Mouse (Mus musculus): ENCODE results near the gene Pla2g12b. TPM values are rescaled to one million over a fixed set of nuclear protein-coding genes. Genes with fewer than 3 reads are reported as not detected.

The Pla2g12b gene
- polyA plus RNA-seq, 1 experiment from 2014 or later: not detected

DNA sequence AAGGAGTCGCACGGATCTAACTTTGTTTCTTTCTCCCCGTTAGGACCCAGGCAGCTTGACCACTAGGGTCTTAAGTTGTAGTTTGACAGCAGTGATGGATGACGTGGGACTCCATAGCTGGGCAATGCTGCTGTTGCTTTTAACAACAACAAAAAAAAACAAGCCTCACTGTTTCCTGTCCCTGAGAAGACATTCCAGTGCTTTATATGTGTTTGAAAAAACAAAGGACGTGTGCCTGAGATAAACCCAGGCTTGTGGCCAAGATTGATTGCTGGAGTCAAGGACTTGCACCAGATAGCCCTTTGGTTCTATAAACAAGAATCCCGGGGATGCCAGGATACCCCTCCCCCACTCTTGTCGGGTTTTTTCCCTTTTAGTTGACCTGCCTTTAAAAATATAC is 39.8 kb downstream of the Pla2g12b start:
- DNase-seq (ENCODE audit: low spot score) (no peak), ATAC-seq (no peak)
- Histone ChIP-seq H3K4me2 (ENCODE audit: low read length) (no peak overlapping the region), H3K27ac (ENCODE audit: low read depth, low read length) (no peak overlapping the region), H3K36me3 (ENCODE audit: control insufficient read depth, insufficient read depth, low read length) (no peaks in the 10 kb centered on the region), H3K9me3 (replicated peaks; ENCODE audit: control insufficient read depth, low read length) (no peaks in the 10 kb centered on the region), H3K27me3 (replicated peaks; ENCODE audit: control insufficient read depth, insufficient read depth, low read length) (no peaks in the 10 kb centered on the region), H3K9ac (ENCODE audit: low read length) (no peak overlapping the region), H3K4me3 (ENCODE audit: low read depth, low read length) (no peak overlapping the region), H3K4me1 (ENCODE audit: control insufficient read depth, insufficient read depth, low read length) (no peaks in the 10 kb centered on the region; the same call in 1 of the 2 replicates)
- WGBS: 68% methylated on average over 7 of the region's 7 CpGs

DNA sequence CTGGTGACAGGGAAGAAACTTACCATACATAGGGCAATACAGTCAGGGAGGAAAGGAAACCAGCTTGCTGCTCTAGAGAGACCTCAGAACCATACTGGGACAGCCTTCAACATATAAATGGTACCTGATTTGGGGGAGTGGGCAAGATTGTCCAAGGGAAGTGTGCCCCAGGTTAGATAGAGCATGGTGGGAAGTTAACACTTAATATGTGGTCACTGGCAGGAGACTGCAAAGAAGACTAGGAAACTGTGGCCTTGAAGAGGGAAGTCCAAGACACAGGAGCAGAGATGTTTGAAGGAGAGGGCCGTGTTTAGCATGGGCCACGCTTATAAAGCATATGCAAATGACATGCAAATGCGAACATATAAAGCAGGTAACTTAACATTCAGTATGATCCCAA is 40.6 kb downstream of the Pla2g12b start:
- no peaks in the 10 kb centered on the region for H3K36me3 ChIP-seq (ENCODE audit: control insufficient read depth, insufficient read depth, low read length)
- H3K4me2 ChIP-seq (ENCODE audit: low read length): no peak overlapping the region
- no peak for DNase-seq (ENCODE audit: low spot score)
- H3K9ac ChIP-seq (ENCODE audit: low read length): no peak overlapping the region
- no peak for ATAC-seq
- no peaks in the 10 kb centered on the region for H3K9me3 ChIP-seq (replicated peaks; ENCODE audit: control insufficient read depth, low read length)
- no peaks in the 10 kb centered on the region; the same call in 1 of the 2 replicates for H3K4me1 ChIP-seq (ENCODE audit: control insufficient read depth, insufficient read depth, low read length)
- WGBS: 65% methylated on average over 3 of the region's 3 CpGs
- H3K4me3 ChIP-seq (ENCODE audit: low read depth, low read length): no peak overlapping the region
- H3K27me3 ChIP-seq (replicated peaks; ENCODE audit: control insufficient read depth, insufficient read depth, low read length): no peaks in the 10 kb centered on the region
- no peak overlapping the region for H3K27ac ChIP-seq (ENCODE audit: low read depth, low read length)

DNA sequence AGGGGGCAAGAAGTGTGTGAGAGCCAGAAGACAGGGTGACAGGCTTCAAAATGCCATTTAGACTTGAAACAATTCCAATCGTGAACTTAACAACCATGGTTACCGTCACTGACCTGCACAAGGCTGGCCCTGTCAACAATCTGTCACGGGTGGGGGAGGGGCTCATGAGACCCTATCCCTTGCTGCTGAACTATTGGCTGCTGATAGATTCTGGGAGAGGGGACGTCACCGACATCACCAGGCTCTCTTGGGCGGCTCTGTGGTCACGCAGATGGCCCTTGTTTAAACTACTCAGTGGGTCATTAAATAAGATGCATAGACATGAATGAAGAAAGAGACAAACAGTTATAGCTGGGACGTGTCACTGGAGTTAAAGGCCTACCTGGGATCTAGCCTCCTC is 41.2 kb downstream of the Pla2g12b start:
- H3K27ac ChIP-seq (ENCODE audit: low read depth, low read length): no peak overlapping the region
- no peaks in the 10 kb centered on the region for H3K9me3 ChIP-seq (replicated peaks; ENCODE audit: control insufficient read depth, low read length)
- WGBS: 72% methylated on average over 8 of the region's 8 CpGs
- ATAC-seq: no peak
- H3K27me3 ChIP-seq (replicated peaks; ENCODE audit: control insufficient read depth, insufficient read depth, low read length): no peaks in the 10 kb centered on the region
- H3K36me3 ChIP-seq (ENCODE audit: control insufficient read depth, insufficient read depth, low read length): no peaks in the 10 kb centered on the region
- H3K4me3 ChIP-seq (ENCODE audit: low read depth, low read length): no peak overlapping the region
- DNase-seq (ENCODE audit: low spot score): no peak
- no peak overlapping the region for H3K4me2 ChIP-seq (ENCODE audit: low read length)
- H3K9ac ChIP-seq (ENCODE audit: low read length): no peak overlapping the region
- no peaks in the 10 kb centered on the region; the same call in 1 of the 2 replicates for H3K4me1 ChIP-seq (ENCODE audit: control insufficient read depth, insufficient read depth, low read length)

DNA sequence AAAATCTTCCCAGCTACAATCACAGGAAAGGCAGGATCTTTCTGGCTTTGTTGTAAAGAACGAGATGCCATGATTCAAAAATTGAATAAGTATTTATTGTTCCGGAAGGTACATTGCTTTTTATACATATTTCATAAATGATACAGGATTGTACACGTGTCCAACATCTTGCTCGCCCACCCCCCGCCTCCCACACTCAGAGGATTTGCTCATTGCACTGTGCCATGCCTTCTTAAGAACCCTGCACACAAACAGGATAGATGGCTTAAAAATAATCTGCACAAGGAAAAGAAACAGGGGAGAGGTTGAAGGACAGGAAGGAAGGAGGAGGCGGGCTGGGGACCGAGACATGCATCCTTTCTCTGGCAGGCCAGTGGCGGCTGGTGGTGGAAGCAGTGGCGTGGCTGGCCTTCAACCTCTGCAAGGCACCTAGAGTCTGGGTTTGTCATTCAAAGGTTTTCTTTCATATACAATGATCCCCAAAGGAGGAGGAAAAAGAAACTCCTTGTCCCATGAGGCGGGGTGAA is 43.5 kb downstream of the Pla2g12b start:
- no peak overlapping the region for H3K9ac ChIP-seq (ENCODE audit: low read length)
- H3K36me3 ChIP-seq (ENCODE audit: control insufficient read depth, insufficient read depth, low read length): peaks cover 4% of the 10 kb centered on the region; the same call in 1 of the 2 replicates
- H3K4me3 ChIP-seq (ENCODE audit: low read depth, low read length): no peak overlapping the region
- H3K27me3 ChIP-seq (replicated peaks; ENCODE audit: control insufficient read depth, insufficient read depth, low read length): no peaks in the 10 kb centered on the region
- 89% methylated on average over 10 of the region's 10 CpGs for WGBS
- no peaks in the 10 kb centered on the region; the same call in 1 of the 2 replicates for H3K4me1 ChIP-seq (ENCODE audit: control insufficient read depth, insufficient read depth, low read length)
- no peak overlapping the region for H3K4me2 ChIP-seq (ENCODE audit: low read length)
- H3K9me3 ChIP-seq (replicated peaks; ENCODE audit: control insufficient read depth, low read length): no peaks in the 10 kb centered on the region
- no peak for DNase-seq (ENCODE audit: low spot score)
- ATAC-seq: no peak
- H3K27ac ChIP-seq (ENCODE audit: low read depth, low read length): no peak overlapping the region

DNA sequence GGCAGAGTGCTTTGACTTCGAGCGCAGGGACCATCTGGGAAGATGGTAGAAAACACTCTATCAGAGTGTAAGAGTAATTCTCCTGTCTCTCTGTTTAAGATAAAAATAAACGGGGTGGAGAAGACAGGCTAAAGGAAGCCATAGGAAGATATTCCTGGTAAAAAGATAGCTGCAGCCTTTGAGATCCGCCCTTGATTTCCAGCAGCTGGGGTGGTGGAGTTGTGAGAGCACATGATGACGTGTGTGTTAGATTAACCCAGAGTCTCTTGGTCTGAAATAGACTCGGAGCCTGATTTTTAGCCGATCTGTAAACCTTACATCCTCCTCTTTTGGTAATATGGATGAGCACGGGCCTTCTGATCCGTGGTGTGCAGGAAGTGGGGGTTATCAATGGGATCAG is 44.1 kb downstream of the Pla2g12b start:
- DNase-seq (ENCODE audit: low spot score): no peak
- Histone ChIP-seq H3K27me3 (replicated peaks; ENCODE audit: control insufficient read depth, insufficient read depth, low read length) (no peaks in the 10 kb centered on the region), H3K36me3 (ENCODE audit: control insufficient read depth, insufficient read depth, low read length) (peaks cover 4% of the 10 kb centered on the region; the same call in 1 of the 2 replicates), H3K4me2 (ENCODE audit: low read length) (no peak overlapping the region), H3K9ac (ENCODE audit: low read length) (no peak overlapping the region), H3K9me3 (replicated peaks; ENCODE audit: control insufficient read depth, low read length) (no peaks in the 10 kb centered on the region), H3K4me3 (ENCODE audit: low read depth, low read length) (no peak overlapping the region), H3K4me1 (ENCODE audit: control insufficient read depth, insufficient read depth, low read length) (no peaks in the 10 kb centered on the region; the same call in 1 of the 2 replicates), H3K27ac (ENCODE audit: low read depth, low read length) (no peak overlapping the region)
- WGBS: 83% methylated on average over 9 of the region's 9 CpGs
- no peak for ATAC-seq

DNA sequence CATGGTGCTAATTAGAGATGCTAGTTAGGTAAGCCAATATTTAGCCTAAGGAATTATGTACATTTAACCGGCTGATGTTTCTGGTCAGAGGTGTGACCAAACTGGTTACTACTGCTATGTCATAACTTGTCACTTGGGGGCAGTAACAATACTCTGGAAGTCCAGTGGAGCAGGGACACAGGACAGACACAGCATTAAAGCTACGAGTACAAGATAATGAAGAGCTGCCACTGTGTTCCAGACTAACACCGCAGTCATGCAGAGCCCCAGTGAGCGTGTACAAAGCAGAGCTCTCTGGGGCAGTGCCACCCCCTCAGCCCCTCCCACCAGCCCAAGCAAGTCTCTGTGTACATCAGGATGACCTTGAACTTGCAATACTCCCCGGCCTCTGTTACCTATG is 48.4 kb downstream of the Pla2g12b start:
- WGBS: 37% methylated on average over 5 of the region's 5 CpGs
- no peaks in the 10 kb centered on the region for H3K27me3 ChIP-seq (replicated peaks; ENCODE audit: control insufficient read depth, insufficient read depth, low read length)
- H3K36me3 ChIP-seq (ENCODE audit: control insufficient read depth, insufficient read depth, low read length): peaks cover 4% of the 10 kb centered on the region; the same call in 1 of the 2 replicates
- no peaks in the 10 kb centered on the region for H3K9me3 ChIP-seq (replicated peaks; ENCODE audit: control insufficient read depth, low read length)
- ATAC-seq (peak; percentile 80), DNase-seq (ENCODE audit: low spot score) (peak; percentile 72)
- no peaks in the 10 kb centered on the region for H3K4me1 ChIP-seq (ENCODE audit: control insufficient read depth, insufficient read depth, low read length)
- H3K27ac ChIP-seq (ENCODE audit: low read depth, low read length): no peak overlapping the region
- H3K9ac ChIP-seq (ENCODE audit: low read length): no peak overlapping the region
- H3K4me2 ChIP-seq (ENCODE audit: low read length): no peak overlapping the region
- H3K4me3 ChIP-seq (ENCODE audit: low read depth, low read length): no peak overlapping the region

DNA sequence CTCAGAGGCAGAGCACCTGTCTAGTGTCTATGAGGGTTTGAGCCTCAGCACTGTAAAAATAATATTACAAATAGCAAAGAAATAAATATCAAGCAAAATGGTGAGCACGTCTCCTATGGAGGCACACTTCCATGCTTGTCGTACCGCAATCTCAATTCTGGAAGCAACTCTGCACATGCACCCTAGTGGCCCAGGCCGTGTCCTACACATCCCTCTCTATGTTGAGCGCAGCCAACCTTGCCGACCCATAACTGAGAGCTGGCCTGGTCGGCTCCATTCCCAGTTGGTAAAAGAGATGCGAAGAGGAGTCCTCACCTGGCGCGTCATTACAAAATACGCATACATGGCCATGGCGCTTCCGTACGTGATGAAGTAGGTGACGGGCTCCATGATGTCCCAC is 51.2 kb downstream of the Pla2g12b start:
- Histone ChIP-seq H3K36me3 (ENCODE audit: control insufficient read depth, insufficient read depth, low read length) (peaks cover 4% of the 10 kb centered on the region; the same call in 1 of the 2 replicates), H3K9ac (ENCODE audit: low read length) (no peak overlapping the region), H3K4me1 (ENCODE audit: control insufficient read depth, insufficient read depth, low read length) (no peaks in the 10 kb centered on the region), H3K27ac (ENCODE audit: low read depth, low read length) (no peak overlapping the region), H3K9me3 (replicated peaks; ENCODE audit: control insufficient read depth, low read length) (no peaks in the 10 kb centered on the region), H3K27me3 (replicated peaks; ENCODE audit: control insufficient read depth, insufficient read depth, low read length) (no peaks in the 10 kb centered on the region), H3K4me2 (ENCODE audit: low read length) (no peak overlapping the region), H3K4me3 (ENCODE audit: low read depth, low read length) (no peak overlapping the region)
- DNase-seq (ENCODE audit: low spot score) (no peak), ATAC-seq (no peak)
- 95% methylated on average over 15 of the region's 15 CpGs for WGBS

DNA sequence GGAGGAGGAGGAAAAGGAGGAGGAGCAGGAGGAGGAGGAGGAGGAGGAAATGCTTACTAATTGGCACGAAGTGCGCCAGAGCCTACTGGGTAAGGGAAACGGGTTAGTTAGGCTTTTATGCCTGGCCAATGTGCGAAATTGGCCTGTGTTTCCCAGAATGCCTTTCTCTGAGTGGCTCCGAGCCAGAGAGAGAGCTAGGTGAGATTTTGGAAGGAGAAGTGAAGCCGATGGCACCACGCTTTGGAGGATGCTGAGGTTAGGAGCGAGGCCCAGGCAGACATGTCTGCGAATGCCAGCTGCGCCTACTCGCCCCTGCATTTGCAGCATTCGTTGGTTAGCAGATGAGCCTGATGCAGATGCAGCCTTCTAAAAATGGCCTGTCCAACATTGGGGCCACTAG is 56.3 kb downstream of the Pla2g12b start:
- no peak overlapping the region for H3K9ac ChIP-seq (ENCODE audit: low read length)
- no peak overlapping the region for H3K4me2 ChIP-seq (ENCODE audit: low read length)

DNA sequence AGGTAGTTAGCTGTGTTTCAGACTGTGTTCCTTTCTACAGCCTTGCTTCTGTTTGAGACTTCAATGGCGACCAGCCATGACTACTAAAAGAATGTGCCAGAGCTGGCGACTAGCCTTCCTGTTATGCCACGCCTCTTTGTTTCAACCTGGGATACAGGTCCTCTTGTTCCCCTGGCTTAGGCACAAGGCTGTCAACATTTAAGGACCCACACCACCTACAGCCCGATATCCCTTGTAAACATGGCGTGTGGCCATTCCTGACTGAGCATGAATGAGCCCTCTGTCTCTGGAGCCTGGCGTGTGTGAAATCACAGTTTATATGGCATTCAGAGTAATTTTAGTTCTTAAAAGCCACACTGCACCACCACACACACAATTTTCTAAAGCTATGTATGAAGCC is 58.8 kb downstream of the Pla2g12b start:
- DNase-seq (ENCODE audit: low spot score): peak; percentile 17
- WGBS: 79% methylated on average over 6 of the region's 6 CpGs

More for the DNA sequence above, 56.3 kb downstream of the Pla2g12b start:
- ATAC-seq (peak; percentile 23; the same call in 1 of the 2 replicates), DNase-seq (ENCODE audit: low spot score) (peak; percentile 58)
- Histone ChIP-seq H3K27ac (ENCODE audit: low read depth, low read length) (no peak overlapping the region), H3K4me3 (ENCODE audit: low read depth, low read length) (no peak overlapping the region), H3K9me3 (replicated peaks; ENCODE audit: control insufficient read depth, low read length) (no peaks in the 10 kb centered on the region), H3K4me1 (ENCODE audit: control insufficient read depth, insufficient read depth, low read length) (no peaks in the 10 kb centered on the region), H3K27me3 (replicated peaks; ENCODE audit: control insufficient read depth, insufficient read depth, low read length) (no peaks in the 10 kb centered on the region), H3K36me3 (ENCODE audit: control insufficient read depth, insufficient read depth, low read length) (no peaks in the 10 kb centered on the region)
- WGBS: 64% methylated on average over 12 of the region's 12 CpGs

More for the DNA sequence above, 58.8 kb downstream of the Pla2g12b start:
- H3K4me2 ChIP-seq (ENCODE audit: low read length): no peak overlapping the region
- no peaks in the 10 kb centered on the region for H3K4me1 ChIP-seq (ENCODE audit: control insufficient read depth, insufficient read depth, low read length)
- no peak overlapping the region for H3K4me3 ChIP-seq (ENCODE audit: low read depth, low read length)
- H3K36me3 ChIP-seq (ENCODE audit: control insufficient read depth, insufficient read depth, low read length): no peaks in the 10 kb centered on the region
- ATAC-seq: no peak
- no peak overlapping the region for H3K9ac ChIP-seq (ENCODE audit: low read length)
- H3K27me3 ChIP-seq (replicated peaks; ENCODE audit: control insufficient read depth, insufficient read depth, low read length): no peaks in the 10 kb centered on the region
- H3K9me3 ChIP-seq (replicated peaks; ENCODE audit: control insufficient read depth, low read length): no peaks in the 10 kb centered on the region
- no peak overlapping the region for H3K27ac ChIP-seq (ENCODE audit: low read depth, low read length)
